Comparison of ENCODE assay signal across 8 mouse cellular contexts in genomic region chr7:29953513-29954401, GRCm38 (mm10). TPM values are rescaled to one million over a fixed set of nuclear protein-coding genes. Genes with fewer than 3 reads are reported as not detected.
DNase-seq lines count a peak whose midpoint lies in the region; ATAC-seq and TF ChIP-seq lines count a peak whose summit lies in the region.

Gene Zfp74, minus strand, starts transcription at chr7:29954089.

- intact Hi-C loops in gastrocnemius, adult 2 months (cut with DNase I) = loop anchor here (2.0 kb wide), 3 partner anchors 29 to 137 kb away; partner anchors contain the start of genes Gm26920, Zfp27, Zfp566 and Zfp568
- intact Hi-C loops in left cerebral cortex, adult 2 months (cut with DNase I) = loop anchor here (1.0 to 5.0 kb wide), 4 partner anchors 29 to 139 kb away; partner anchors contain the start of genes Gm26920, Zfp14, Zfp260 and Zfp383

- H3K9ac ChIP-seq in hindbrain, postnatal 0 days (replicated peaks; ENCODE audit: low read length) = peak within 1 kb of the TSS; percentile 76

- no peaks in the 10 kb centered on the region for H3K27me3 ChIP-seq in hindbrain, postnatal 0 days (ENCODE audit: insufficient read depth, low read length)

- peak; percentile 95 for DNase-seq in ZHBTc4 (ENCODE audit: low read depth, low spot score)
- DNase-seq in gastrocnemius, adult 2 months = peak; percentile 83
- DNase-seq in hindbrain, postnatal 0 days (ENCODE audit: low spot score) = peak; percentile 84
- DNase-seq in left cerebral cortex, adult 2 months (ENCODE audit: extremely low spot score in 1 of 2, low spot score in 2 of 2) = peak; percentile 73 to 74
- DNase-seq in right cerebral cortex, adult 2 months (ENCODE audit: low spot score in 2 of 2) = peak; percentile 85 to 87
- DNase-seq in urinary bladder, postnatal 14 days (ENCODE audit: low spot score) = peak; percentile 77

- H3K4me3 ChIP-seq in gastrocnemius, adult 2 months = peak within 1 kb of the TSS; percentile 94
- peak within 1 kb of the TSS; percentile 80 for H3K4me3 ChIP-seq in hindbrain, postnatal 0 days (ENCODE audit: low read length)
- peak within 1 kb of the TSS; percentile 88 for H3K4me3 ChIP-seq in left cerebral cortex, adult 2 months

- peak; percentile 81 for ATAC-seq in common myeloid progenitor, adult 5-6 weeks (replicated peaks; ENCODE audit: low read depth, poor library complexity, severe bottlenecking)
- ATAC-seq in hindbrain, postnatal 0 days = peak; percentile 90
- ATAC-seq in megakaryocyte, adult 5-6 weeks (ENCODE audit: poor library complexity, severe bottlenecking) = peak; percentile 89

- TF ChIP-seq CTCF in gastrocnemius, adult 2 months (IDR thresholded peaks at IDR 0.05) = peak; percentile 15; the same call in 1 of the 2 replicates
- no peak for TF ChIP-seq CTCF in hindbrain, postnatal 0 days (IDR thresholded peaks at IDR 0.05; ENCODE audit: low read depth)
- TF ChIP-seq CTCF in left cerebral cortex, adult 2 months (IDR thresholded peaks at IDR 0.05) = peak; percentile 30; the same call in 1 of the 2 replicates

- H3K9me3 ChIP-seq in hindbrain, postnatal 0 days (ENCODE audit: low read length) = no peaks in the 10 kb centered on the region

- under 1% methylated on average over 52 of the region's 52 CpGs for WGBS in hindbrain, postnatal 0 days

- peak within 1 kb of the TSS; percentile 98 for H3K27ac ChIP-seq in gastrocnemius, adult 2 months
- peak within 1 kb of the TSS; percentile 95 for H3K27ac ChIP-seq in hindbrain, postnatal 0 days
- peak within 1 kb of the TSS; percentile 96 for H3K27ac ChIP-seq in left cerebral cortex, adult 2 months

- H3K4me1 ChIP-seq in hindbrain, postnatal 0 days (ENCODE audit: insufficient read depth, low read length) = no peaks in the 10 kb centered on the region

- peaks cover 12% of the 10 kb centered on the region; the same call in 1 of the 2 replicates for H3K36me3 ChIP-seq in hindbrain, postnatal 0 days (ENCODE audit: insufficient read depth, low read length)

- peak within 1 kb of the TSS; percentile 73 for H3K4me2 ChIP-seq in hindbrain, postnatal 0 days (ENCODE audit: low read depth, low read length)

RNA-seq across cellular contexts. Expression of gene Zfp74, which starts in this region (rescaled TPM):
- total RNA-seq in common myeloid progenitor, adult 5-6 weeks (2017) = 9.2 and 10.4 TPM in 2 replicates
- total RNA-seq in gastrocnemius, adult 2 months (2021) = 1 to 10 TPM; 5.7 to 6.6 TPM
- 7.9 and 10.1 TPM in 2 replicates for total RNA-seq in hindbrain, postnatal 0 days (2014; rRNA removed)
- 13.1 and 14.6 TPM in 2 replicates for polyA plus RNA-seq in hindbrain, postnatal 0 days (2015; fragmentation: Nextera tagmentation; extraction: Ambion mirVana)
- 10 to 100 TPM; 17.4 to 19.0 TPM for total RNA-seq in left cerebral cortex, adult 2 months (2021)
- 6.7 and 6.9 TPM in 2 replicates for total RNA-seq in megakaryocyte, adult 5-6 weeks (2015)
- total RNA-seq in megakaryocyte, adult 5-6 weeks (2017) = 2.9 and 3.5 TPM in 2 replicates

Comparison
In these comparisons a context has a peak if more than half of its experiments do, and no peak if none do; other contexts are left out.
1. Peak in every context shown above with its lines: DNase-seq, ATAC-seq, H3K4me3 ChIP-seq and H3K27ac ChIP-seq.